Mouse (Mus musculus): Measurements from ENCODE around the gene Sepsecs. TPM values are rescaled to one million over a fixed set of nuclear protein-coding genes. Genes with fewer than 3 reads are reported as not detected.

The Sepsecs gene
- total RNA-seq, 2 experiments from 2014 or later = 10.9 to 11.7 TPM

DNA sequence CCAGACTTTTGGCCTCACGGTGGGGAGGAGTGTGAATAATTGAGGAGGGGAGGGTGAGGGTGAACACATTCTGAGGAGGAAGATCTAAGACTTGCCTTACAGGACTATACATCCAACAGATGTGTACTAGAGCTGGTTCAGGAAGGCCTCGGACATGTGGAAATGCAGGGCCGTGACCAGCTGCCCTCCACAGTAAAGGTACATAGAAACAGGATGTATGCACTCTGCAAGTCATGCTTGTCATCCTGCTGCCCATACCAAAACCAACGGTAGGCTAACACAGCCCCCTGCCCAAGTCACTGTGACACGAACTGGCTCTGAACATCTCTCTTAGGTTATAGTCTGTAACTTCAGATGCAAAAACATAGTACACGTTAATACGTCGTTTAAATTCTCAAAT, 30.6 kb downstream of the Sepsecs start:
- no peak for TF ChIP-seq CTCF (IDR thresholded peaks at IDR 0.05)
- H3K4me3 ChIP-seq = no peak overlapping the region
- H3K27ac ChIP-seq = no peak overlapping the region
- no peak for DNase-seq (ENCODE audit: extremely low spot score in 1 of 2, low spot score in 2 of 2)
- intact Hi-C loops (cut with DNase I) = no loop called here

DNA sequence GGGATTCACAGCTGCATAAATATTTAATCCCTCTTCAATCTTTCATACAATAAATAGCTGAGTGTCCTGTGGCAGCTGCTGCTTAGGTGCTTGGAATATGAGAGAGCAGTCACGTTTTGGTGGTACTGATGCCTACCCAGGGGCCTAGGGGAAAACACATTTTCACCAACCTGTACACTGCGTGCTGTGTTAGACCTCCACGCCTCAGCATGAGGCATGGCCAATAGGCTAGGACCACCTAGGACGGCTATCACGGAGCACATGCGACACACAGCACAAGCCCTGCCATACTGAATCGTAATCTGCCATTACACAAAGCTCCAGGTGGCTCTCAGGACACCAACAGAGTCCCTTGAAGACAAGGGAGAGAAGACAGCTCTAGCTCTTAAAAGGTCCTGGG, 31.5 kb downstream of the Sepsecs start:
- DNase-seq (ENCODE audit: extremely low spot score in 1 of 2, low spot score in 2 of 2) = no peak
- H3K27ac ChIP-seq = no peak overlapping the region
- no peak for TF ChIP-seq CTCF (IDR thresholded peaks at IDR 0.05)
- no peak overlapping the region for H3K4me3 ChIP-seq
- intact Hi-C loops (cut with DNase I) = no loop called here

DNA sequence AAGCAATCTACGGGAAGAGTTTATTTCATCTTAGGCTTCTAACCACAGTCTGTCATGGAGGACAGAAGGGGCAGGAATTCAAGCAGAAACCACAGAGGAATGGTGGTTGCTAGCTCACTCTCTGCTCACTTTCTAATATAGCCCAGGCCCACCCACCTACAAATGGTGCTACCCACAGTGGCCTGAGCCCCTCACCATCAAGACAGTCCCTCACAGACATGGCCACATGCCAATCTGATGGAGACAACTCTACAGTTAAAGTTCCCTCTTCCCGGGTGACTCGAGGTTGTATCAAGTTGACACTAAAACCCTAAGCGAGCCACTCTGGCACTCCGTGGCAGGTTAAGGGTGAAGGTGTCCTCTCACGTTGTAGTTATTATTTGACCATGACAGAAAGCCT, 32.6 kb downstream of the Sepsecs start:
- intact Hi-C loops (cut with DNase I) = no loop called here
- Histone ChIP-seq H3K27ac (no peak overlapping the region), H3K4me3 (no peak overlapping the region)
- no peak for DNase-seq (ENCODE audit: extremely low spot score in 1 of 2, low spot score in 2 of 2)
- TF ChIP-seq CTCF (IDR thresholded peaks at IDR 0.05) = no peak

DNA sequence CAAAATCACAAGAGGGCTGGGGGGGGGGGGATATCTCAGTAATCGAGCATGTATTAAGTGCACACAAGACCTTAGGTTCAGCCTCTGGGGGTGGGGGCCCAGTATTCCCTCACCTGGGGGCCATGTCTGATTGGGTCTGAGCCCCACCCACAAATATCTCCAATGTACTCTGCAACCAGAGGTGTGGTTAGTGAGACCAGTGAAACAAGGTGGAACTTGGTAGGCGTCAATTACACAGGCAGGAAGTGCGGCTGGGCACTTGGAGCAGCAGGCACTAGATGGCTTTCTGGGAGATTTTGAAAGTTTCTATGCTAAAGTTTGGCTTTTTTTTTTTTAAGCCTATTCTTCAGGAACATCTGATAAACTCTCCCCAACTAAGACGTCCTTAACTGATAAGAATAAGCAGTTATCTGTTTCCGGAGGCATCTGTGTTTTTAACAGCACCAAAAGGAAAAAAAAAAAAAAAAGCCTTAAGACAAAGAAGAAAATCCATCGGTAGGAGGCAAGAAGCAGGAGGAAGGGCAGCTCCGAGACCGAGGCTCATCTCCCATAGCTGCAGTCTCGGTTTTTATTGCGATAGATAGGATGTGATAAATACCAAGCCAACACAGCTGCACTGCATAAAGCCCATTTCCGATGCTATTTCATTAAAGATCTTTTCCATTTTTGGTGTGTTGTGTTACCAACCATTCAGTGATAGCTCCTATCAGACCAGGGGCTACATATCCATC, 33.3 kb downstream of the Sepsecs start:
- no peak overlapping the region for H3K27ac ChIP-seq
- H3K4me3 ChIP-seq = no peak overlapping the region
- intact Hi-C loops (cut with DNase I) = no loop called here
- no peak for TF ChIP-seq CTCF (IDR thresholded peaks at IDR 0.05)
- DNase-seq (ENCODE audit: extremely low spot score in 1 of 2, low spot score in 2 of 2) = no peak

DNA sequence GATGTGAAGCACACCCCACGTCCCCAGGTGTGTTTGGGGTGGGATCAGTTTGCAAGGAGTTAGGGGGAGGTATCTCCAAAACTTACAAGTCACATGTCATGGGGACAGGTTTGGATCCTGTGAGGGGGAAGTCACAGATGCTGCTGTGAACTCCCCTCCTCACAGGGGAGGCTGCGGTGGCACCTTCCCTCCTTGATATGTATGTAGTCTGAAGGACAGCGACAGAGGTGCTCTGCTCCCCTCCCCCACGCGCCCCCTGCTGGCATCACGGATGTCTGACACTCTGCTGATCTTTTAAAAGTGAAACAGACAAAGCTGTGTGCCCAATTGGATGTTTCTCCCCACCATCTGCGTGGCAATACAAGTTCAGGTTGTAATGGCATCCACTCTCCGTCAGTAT, 35.5 kb downstream of the Sepsecs start:
- Histone ChIP-seq H3K4me3 (no peak overlapping the region), H3K27ac (no peak overlapping the region)
- peak; percentile 58 for TF ChIP-seq CTCF (IDR thresholded peaks at IDR 0.05)
- intact Hi-C loops (cut with DNase I) = no loop called here
- DNase-seq (ENCODE audit: extremely low spot score in 1 of 2, low spot score in 2 of 2) = peak; percentile 34 to 43

DNA sequence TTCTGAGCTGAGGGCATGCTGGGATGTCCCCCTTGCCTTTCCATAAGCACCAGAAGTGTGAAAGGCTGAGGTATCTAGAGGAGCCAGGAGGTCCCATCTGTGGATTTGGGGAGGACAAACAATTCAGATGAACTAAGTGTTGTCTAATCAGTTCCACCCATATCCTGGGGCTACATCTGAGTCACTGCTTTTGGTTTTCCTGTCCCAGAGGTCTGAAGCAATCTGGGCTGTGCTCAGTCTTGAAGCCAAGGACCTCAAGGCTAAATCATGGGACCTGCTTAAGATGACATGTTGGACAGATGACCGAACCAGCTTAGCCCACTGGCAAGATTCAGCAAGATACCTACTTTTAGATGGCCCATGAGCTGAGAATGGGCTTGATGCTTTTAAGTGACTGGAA, 39.0 kb downstream of the Sepsecs start:
- no peak overlapping the region for H3K27ac ChIP-seq
- intact Hi-C loops (cut with DNase I) = no loop called here
- TF ChIP-seq CTCF (IDR thresholded peaks at IDR 0.05) = no peak
- no peak overlapping the region for H3K4me3 ChIP-seq
- DNase-seq (ENCODE audit: extremely low spot score in 1 of 2, low spot score in 2 of 2) = no peak

DNA sequence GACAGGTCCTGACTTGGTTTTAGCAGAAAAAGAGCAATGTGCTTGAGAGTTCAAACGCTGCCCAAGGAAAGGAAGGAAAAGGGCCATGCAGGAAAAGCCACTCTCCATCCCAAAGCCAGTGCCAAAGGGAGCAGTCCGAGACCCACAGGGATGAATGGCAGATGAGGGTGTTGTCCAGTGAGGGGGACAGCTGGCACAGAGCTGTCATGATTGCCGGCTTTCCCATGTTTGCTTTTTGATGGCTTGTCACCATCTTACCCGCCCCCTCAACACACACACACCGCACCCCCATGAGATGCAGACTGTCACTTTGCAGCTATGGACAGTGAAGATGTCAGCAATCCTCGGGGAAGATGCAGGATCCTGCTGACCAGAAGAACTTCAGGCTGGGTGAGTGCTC, 40.3 kb downstream of the Sepsecs start:
- intact Hi-C loops (cut with DNase I) = no loop called here
- no peak for TF ChIP-seq CTCF (IDR thresholded peaks at IDR 0.05)
- DNase-seq (ENCODE audit: extremely low spot score in 1 of 2, low spot score in 2 of 2) = no peak
- no peak overlapping the region for H3K4me3 ChIP-seq
- no peak overlapping the region for H3K27ac ChIP-seq

DNA sequence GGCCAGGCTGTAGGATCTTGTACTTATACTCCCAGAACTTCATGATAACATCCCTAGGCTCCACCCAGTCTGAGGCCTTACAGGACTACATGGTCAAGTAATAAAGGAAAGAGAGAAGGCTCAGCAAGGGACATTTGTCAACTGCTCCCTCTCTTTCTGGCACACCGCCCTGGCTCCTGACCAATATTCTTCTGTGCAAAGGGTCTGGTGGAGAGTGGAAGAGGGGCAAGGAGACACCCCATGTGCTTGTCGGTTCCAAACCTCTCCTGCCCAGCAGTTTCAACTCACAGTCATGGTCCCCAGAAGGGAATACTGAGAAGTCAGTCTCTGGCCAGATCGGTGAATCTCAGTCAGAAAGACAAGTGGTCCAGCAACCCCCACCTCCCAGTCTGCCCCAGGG, 40.7 kb downstream of the Sepsecs start:
- Histone ChIP-seq H3K4me3 (no peak overlapping the region), H3K27ac (no peak overlapping the region)
- DNase-seq (ENCODE audit: extremely low spot score in 1 of 2, low spot score in 2 of 2) = no peak
- intact Hi-C loops (cut with DNase I) = no loop called here
- TF ChIP-seq CTCF (IDR thresholded peaks at IDR 0.05) = no peak

DNA sequence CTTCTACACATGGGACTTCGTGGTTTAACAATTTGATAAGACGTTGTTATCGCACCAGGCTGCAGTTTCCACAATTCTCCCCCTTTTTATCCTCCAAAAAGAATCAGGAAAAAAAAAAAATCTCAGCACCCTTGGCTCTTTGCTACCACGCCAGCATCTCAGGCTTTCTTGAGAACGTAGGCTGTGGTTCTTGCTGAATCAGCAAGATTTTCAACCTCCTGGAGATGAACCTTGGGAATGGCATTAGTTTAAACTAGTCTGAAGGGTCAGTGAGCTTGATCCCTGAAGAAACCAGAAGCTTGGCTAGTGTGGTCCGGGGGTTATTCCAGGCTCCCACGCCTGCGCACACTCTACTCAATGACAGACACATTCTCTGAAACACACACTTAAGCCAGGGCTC, 41.8 kb downstream of the Sepsecs start:
- Histone ChIP-seq H3K4me3 (no peak overlapping the region), H3K27ac (no peak overlapping the region)
- TF ChIP-seq CTCF (IDR thresholded peaks at IDR 0.05) = no peak
- intact Hi-C loops (cut with DNase I) = no loop called here
- no peak for DNase-seq (ENCODE audit: extremely low spot score in 1 of 2, low spot score in 2 of 2)

DNA sequence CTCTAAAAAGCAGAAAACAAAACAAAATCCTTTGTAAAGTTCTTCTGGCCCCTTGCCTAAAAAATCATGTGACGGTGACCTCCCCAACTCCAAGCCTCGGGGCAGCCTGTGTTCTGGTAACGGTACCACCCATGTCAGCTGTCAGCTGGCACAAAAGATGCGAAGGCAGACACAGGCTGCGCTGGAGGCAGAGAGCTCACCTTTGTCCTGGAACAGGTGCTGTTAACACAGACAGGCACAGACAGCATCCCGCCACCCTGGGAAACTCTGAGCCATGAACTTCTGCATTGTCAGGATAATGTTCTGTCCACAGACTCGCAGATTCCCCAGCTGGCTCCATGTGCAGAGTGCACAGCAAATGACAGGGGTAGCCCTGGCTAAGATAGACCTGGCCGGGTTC, 43.4 kb downstream of the Sepsecs start:
- intact Hi-C loops (cut with DNase I) = no loop called here
- H3K4me3 ChIP-seq = no peak overlapping the region
- TF ChIP-seq CTCF (IDR thresholded peaks at IDR 0.05) = no peak
- H3K27ac ChIP-seq = no peak overlapping the region
- no peak for DNase-seq (ENCODE audit: extremely low spot score in 1 of 2, low spot score in 2 of 2)

DNA sequence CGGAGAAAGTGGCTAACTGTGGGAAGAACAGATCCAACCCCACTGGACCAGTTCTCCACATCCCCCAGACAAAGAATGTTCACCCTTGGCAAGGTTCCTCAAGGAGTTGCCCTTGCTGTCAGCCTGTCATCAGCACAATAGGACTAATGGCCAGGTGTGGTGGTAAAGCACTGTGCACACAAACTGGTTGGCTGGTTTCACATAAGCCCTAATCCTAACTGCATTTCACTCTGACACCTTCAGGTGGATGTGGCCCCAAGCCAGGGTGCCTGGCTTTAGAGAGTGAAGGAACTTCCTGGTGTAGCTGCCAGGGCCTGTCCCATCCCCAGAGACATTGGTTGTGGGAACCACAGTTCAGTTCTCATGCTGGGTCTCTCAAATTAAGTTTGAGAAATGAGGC, 44.6 kb downstream of the Sepsecs start:
- Histone ChIP-seq H3K4me3 (no peak overlapping the region), H3K27ac (no peak overlapping the region)
- no peak for TF ChIP-seq CTCF (IDR thresholded peaks at IDR 0.05)
- DNase-seq (ENCODE audit: extremely low spot score in 1 of 2, low spot score in 2 of 2) = no peak
- intact Hi-C loops (cut with DNase I) = no loop called here

DNA sequence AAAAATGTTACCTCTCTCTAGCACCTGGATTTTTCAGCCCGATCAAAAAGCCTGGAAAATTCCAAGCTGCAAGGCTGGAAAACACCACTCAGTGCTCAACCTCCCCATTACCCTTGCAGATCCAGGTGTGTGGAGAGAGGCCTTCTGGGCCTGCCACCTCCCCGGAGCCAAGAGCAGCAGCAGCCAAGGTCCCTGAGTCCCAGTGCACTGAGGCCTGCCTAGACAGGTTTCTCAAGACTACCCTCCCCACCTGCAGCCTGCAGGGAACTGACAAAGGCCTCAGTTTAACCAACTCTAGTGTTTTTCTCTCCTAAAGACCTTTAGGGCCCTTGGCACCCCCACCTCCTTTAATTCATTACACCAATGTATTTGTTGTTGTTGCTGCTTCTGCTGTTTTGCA, 46.4 kb downstream of the Sepsecs start:
- Histone ChIP-seq H3K4me3 (no peak overlapping the region), H3K27ac (no peak overlapping the region)
- intact Hi-C loops (cut with DNase I) = no loop called here
- TF ChIP-seq CTCF (IDR thresholded peaks at IDR 0.05) = no peak
- no peak for DNase-seq (ENCODE audit: extremely low spot score in 1 of 2, low spot score in 2 of 2)
